Mouse (Mus musculus): Measurements from ENCODE around the gene Alpk3. TPM values are rescaled to one million over a fixed set of nuclear protein-coding genes. Genes with fewer than 3 reads are reported as not detected.

Gene Alpk3
- total RNA-seq, 2 experiments from 2014 or later = 0.19 to 0.62 TPM

- no peak for ATAC-seq (replicated peaks; ENCODE audit: poor library complexity, severe bottlenecking)
Observed at GRCm38 (mm10) chr7:81072463-81072862, 15.1 kb downstream of the Alpk3 start.

- no peak for ATAC-seq (replicated peaks; ENCODE audit: poor library complexity, severe bottlenecking)
Observed at GRCm38 (mm10) chr7:81073273-81073672, 15.9 kb downstream of the Alpk3 start.

GRCm38 (mm10) chr7:81074546-81074945 lies 17.1 kb downstream of the Alpk3 start:
- peak; percentile 74 for ATAC-seq (replicated peaks; ENCODE audit: poor library complexity, severe bottlenecking)

- ATAC-seq (replicated peaks; ENCODE audit: poor library complexity, severe bottlenecking) = peak; percentile 23
Observed at GRCm38 (mm10) chr7:81075299-81075698, 17.9 kb downstream of the Alpk3 start.

- no peak for ATAC-seq (replicated peaks; ENCODE audit: poor library complexity, severe bottlenecking)
Observed at GRCm38 (mm10) chr7:81075732-81076131, 18.3 kb downstream of the Alpk3 start.

- ATAC-seq (replicated peaks; ENCODE audit: poor library complexity, severe bottlenecking) = no peak
Observed at GRCm38 (mm10) chr7:81077009-81077408, 19.6 kb downstream of the Alpk3 start.

GRCm38 (mm10) chr7:81078740-81079139 lies 21.3 kb downstream of the Alpk3 start:
- no peak for ATAC-seq (replicated peaks; ENCODE audit: poor library complexity, severe bottlenecking)

- peak; percentile 31 for ATAC-seq (replicated peaks; ENCODE audit: poor library complexity, severe bottlenecking)
Observed at GRCm38 (mm10) chr7:81093420-81093965, 36.1 kb downstream of the Alpk3 start.

- no peak for ATAC-seq (replicated peaks; ENCODE audit: poor library complexity, severe bottlenecking)
Observed at GRCm38 (mm10) chr7:81094104-81094757, 36.8 kb downstream of the Alpk3 start.

- no peak for ATAC-seq (replicated peaks; ENCODE audit: poor library complexity, severe bottlenecking)
Observed at GRCm38 (mm10) chr7:81100341-81100740, 42.9 kb downstream of the Alpk3 start.

- no peak for ATAC-seq (replicated peaks; ENCODE audit: poor library complexity, severe bottlenecking)
Observed at GRCm38 (mm10) chr7:81102854-81103253, 45.5 kb downstream of the Alpk3 start.

GRCm38 (mm10) chr7:81105525-81105924 lies 48.1 kb downstream of the Alpk3 start:
- no peak for ATAC-seq (replicated peaks; ENCODE audit: poor library complexity, severe bottlenecking)

- no peak for ATAC-seq (replicated peaks; ENCODE audit: poor library complexity, severe bottlenecking)
Observed at GRCm38 (mm10) chr7:81108226-81108625, 50.8 kb downstream of the Alpk3 start.

- ATAC-seq (replicated peaks; ENCODE audit: poor library complexity, severe bottlenecking) = no peak
Observed at GRCm38 (mm10) chr7:81109717-81110651, 52.6 kb downstream of the Alpk3 start.

- ATAC-seq (replicated peaks; ENCODE audit: poor library complexity, severe bottlenecking) = no peak
Observed at GRCm38 (mm10) chr7:81110791-81111190, 53.4 kb downstream of the Alpk3 start.

- no peak for ATAC-seq (replicated peaks; ENCODE audit: poor library complexity, severe bottlenecking)
Observed at GRCm38 (mm10) chr7:81111729-81112128, 54.3 kb downstream of the Alpk3 start.

- no peak for ATAC-seq (replicated peaks; ENCODE audit: poor library complexity, severe bottlenecking)
Observed at GRCm38 (mm10) chr7:81112686-81113360, 55.4 kb downstream of the Alpk3 start.

GRCm38 (mm10) chr7:81114555-81114954 lies 57.2 kb downstream of the Alpk3 start, which contains the start of gene Slc28a1:
Gene Slc28a1 (plus strand): TSS chr7:81114799.
- no peak for ATAC-seq (replicated peaks; ENCODE audit: poor library complexity, severe bottlenecking)

- peak; percentile 62 for ATAC-seq (replicated peaks; ENCODE audit: poor library complexity, severe bottlenecking)
Observed at GRCm38 (mm10) chr7:81121099-81121498, 63.7 kb downstream of the Alpk3 start.

GRCm38 (mm10) chr7:81122808-81123207 lies 65.4 kb downstream of the Alpk3 start:
- no peak for ATAC-seq (replicated peaks; ENCODE audit: poor library complexity, severe bottlenecking)

- no peak for ATAC-seq (replicated peaks; ENCODE audit: poor library complexity, severe bottlenecking)
Observed at GRCm38 (mm10) chr7:81123553-81123952, 66.2 kb downstream of the Alpk3 start.

All from granulocyte monocyte progenitor cell, adult 5-6 weeks (primary cell).